Mouse (Mus musculus) ES-Bruce4 (cell line): ENCODE measurements at regions not wholly inside any gene's neighbourhood (a gene's known extent, or its start where the extent isn't known, plus 50 kb on each side); places are given as distances from the start of the nearest gene placed in this dataset.

Experiments
- CTCF ChIP-seq: IDR thresholded peaks from one replicate; pipeline ENCODE4 v1.8.1; 2011; ENCODE audit warnings: low read depth, low read length
- POLR2A ChIP-seq: IDR thresholded peaks from one replicate; pipeline ENCODE4 v1.8.1; 2011; ENCODE audit warnings: low read length; ENCODE audit not compliant: insufficient read depth

- TF ChIP-seq CTCF (no peak), POLR2A (no peak)
Measured at GRCm38 (mm10) chr11:71594250-71594847, 155.4 kb upstream of the Wscd1 start.
